Mouse (Mus musculus): ENCODE data around the gene Myo19.
A peak's percentile ranks its signal among the peaks of the same experiment; 100 is the strongest.

The Myo19 gene

DNA sequence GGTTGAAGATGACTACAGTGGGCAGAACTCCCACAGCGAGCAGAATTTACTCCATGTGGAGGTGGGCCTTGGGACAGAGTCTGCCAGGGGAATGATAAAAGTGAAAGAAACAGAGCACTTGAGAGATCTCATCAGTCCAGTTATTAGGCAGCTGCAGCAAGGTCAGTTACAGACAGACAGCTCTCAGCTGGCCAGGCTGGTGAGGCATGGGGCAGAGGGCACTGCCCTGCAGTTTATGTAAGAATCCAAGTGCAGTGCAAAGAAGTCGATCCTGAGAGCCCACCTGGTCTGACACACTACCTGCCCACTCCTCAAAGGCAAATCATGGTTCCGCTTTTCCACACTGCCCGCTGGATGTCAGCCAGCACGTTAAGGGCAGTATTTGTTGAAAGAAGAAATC, 6.3 kb downstream of the Myo19 start:
- DNase-seq (ENCODE audit: low read depth, low spot score), result no peak

DNA sequence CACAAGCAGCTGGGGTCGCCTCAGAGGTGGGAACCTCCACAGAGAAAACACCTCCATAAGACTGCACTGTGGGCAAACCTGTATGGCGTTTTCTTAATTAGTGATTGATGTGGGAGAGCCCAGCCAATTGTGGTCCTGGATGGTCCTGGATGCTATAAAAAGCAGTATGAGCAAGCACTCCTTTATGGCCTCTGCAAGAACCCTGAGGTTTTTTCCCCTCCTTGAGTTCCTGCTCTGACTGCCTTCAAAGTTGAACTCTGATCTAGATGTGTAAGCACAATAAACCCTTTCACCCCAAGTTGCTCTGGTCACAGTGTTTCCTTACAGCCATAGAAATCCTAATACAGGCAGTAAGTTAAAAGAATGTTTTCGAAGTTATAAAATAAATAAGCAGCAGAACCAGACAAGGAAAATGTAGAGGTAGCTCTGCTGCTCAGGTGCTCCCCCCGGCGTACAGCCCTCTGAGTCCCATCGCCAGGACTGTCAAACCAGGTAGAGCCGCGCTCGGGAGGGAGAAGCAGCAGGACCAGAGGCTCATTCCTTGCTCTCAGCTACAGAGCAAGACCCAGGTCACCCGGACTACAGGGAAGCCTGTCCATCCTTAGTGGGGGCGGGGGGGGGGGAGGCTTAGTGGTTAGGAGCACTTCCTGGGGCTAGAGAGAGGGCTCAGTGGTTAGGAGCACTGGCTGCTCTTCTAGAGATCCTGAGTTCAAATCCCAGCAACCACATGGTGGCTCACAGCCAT, 7.0 kb downstream of the Myo19 start:
- DNase-seq (ENCODE audit: low read depth, low spot score), result no peak

DNA sequence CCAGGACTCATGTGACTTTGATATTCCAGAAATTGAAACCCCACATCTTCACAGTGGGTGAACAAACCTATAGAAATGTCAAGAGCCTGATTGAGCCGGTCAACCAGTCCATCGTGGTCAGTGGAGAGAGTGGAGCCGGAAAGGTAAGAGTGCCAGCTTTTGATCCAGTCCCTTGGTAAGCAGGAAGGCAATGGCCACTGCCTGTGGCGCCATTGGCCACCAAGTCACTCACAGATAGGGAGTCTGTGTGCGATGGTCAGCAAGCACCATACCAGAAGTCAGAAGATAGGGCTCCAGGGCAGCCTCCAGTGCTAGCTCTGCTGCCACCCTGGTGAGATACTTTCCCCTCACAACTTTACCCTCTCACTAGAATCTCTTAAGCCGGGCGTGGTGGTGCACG, 8.1 kb downstream of the Myo19 start:
- DNase-seq (ENCODE audit: low read depth, low spot score), result no peak

- no peak for DNase-seq (ENCODE audit: low read depth, low spot score)
These were observed 9.5 kb downstream of the Myo19 start for GRCm38 (mm10) chr11:84889492-84889891.

DNA sequence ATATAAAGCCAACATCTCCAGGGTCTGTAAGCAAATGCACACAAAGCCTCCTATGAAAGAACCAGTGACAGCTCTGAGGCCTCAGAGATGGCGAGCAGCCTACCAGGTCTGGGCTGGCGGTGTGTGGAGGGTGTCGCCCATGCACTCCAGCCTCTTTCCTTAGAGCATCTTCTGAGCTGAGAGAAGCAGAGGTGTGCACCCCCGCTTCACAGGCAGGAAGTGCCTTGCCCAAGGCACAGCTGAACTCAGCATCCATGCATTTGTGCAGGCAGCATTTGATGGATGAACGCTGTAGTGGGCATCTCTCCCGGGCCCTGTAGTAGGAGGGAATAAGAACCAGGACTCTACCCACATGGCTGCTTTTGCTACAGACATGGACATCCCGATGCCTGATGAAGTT, 11.8 kb downstream of the Myo19 start:
- DNase-seq (ENCODE audit: low read depth, low spot score), result no peak

DNA sequence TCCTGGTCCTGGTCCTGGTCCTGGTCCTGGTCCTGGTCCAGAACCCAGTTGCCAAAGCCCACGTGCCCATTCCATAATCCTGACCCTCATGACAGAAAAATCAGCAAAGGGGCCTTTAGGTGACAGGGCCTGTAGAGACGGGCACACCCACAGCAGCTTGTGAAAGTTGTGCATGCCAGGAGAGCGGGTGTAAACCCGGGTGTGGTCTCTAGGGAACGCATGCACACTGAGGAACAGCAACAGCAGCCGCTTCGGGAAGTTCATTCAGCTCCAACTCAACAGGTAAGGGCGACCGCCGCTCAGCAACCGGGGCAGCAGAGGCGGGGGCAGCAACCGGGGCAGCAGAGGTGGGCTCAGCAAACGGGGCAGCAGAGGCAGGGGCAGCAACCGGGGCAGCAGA, 13.2 kb downstream of the Myo19 start:
- DNase-seq (ENCODE audit: low read depth, low spot score), result no peak

GRCm38 (mm10) chr11:84904597-84905144, 24.7 kb downstream of the Myo19 start:
- DNase-seq (ENCODE audit: low read depth, low spot score), result no peak

GRCm38 (mm10) chr11:84907081-84907480, 27.1 kb downstream of the Myo19 start:
- DNase-seq (ENCODE audit: low read depth, low spot score), result no peak

DNA sequence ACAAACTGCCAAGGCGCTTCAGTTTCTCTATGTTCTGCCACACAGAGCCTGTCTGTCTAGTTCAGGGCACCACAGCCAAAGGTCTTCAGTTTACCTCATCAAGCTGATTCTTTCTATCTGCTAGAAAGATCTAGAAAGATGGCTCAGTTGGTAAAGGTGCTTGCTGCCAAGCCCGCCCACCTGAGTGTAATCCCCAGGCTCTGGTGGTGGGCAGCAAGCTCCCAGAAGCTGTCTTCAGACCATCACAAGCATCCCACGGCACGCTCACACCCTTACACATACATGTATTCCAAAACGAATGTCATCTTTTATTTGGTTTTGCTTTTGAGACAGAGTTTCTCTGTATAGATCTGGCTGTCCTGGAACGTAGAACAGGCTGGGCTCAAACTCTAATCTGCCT, 28.5 kb downstream of the Myo19 start:
- no peak for DNase-seq (ENCODE audit: low read depth, low spot score)

DNA sequence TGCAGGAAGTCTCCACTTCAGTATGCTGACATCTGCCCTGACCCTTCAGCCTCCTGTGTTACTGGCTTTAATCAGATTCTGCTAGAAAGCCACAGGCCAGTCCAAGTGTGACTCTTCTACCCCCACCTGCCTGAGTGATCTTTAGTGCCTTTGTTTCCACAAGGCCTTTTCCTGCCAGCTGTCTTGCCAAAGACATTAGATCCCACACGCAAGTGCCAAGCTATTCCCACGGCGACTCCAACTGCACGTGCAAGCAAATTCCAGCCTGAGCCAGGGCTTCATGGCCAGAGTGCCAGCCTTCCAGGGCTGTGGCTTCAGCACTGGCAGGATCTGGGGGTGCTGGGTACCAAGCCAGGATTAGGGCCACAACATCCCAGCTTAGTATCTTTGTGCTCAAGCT, 30.5 kb downstream of the Myo19 start:
- no peak for DNase-seq (ENCODE audit: low read depth, low spot score)

DNA sequence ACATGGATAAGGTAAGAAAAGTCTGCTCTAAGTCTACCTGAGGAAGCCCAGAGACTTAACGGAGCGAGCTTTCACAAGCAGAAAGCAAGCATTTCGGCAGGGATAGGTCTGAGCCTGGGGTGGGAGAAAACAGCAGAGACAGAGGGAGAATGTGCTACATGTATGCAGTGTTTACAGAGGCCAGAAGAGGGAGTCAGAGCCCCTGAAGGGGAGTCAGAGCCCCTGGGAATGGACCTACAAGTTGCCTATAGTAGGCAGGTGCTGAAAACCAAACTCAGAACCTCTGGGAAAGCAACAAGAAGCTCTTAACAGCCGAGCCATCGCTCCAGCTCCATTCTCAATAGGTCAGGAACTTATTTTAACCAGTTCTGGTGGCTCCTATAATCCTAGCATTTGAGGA, 34.7 kb downstream of the Myo19 start:
- peak; percentile 83 for DNase-seq (ENCODE audit: low read depth, low spot score)

DNA sequence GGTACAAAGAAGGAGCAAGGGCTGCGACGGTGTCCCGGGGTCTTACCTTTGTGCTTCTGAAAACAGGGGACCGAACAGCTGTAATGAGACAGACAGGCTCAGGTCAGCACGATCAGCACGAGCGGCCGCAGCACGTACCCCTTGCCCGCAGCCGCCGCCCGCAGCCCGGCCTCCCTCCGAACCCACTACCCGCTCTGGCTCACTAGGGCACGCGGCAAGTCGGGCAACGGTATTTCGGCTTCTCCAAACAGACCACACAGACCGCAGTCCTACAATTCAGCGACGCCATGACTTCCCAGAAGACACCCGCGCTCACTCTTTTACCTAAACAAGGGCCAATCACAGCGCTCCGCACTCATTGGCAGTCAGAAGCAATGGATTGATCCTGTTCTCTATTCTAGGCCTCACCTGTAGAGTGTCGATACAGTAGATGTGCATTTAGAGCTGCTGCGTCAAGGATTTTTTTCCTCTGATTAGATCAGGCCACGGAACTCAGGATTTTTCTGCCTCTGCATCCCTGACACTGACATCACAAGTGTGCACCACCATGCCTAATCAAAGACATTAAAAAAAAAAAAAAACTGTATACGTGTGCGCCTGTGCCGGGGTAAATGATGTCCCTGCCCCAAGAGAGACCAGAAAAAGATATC, 36.2 kb downstream of the Myo19 start, which contains the start of gene Znhit3:
Gene Znhit3, minus strand, starts transcription at position 314 of the 650 bp plus-strand sequence.
- peak; percentile 96 for DNase-seq (ENCODE audit: low read depth, low spot score)

DNA sequence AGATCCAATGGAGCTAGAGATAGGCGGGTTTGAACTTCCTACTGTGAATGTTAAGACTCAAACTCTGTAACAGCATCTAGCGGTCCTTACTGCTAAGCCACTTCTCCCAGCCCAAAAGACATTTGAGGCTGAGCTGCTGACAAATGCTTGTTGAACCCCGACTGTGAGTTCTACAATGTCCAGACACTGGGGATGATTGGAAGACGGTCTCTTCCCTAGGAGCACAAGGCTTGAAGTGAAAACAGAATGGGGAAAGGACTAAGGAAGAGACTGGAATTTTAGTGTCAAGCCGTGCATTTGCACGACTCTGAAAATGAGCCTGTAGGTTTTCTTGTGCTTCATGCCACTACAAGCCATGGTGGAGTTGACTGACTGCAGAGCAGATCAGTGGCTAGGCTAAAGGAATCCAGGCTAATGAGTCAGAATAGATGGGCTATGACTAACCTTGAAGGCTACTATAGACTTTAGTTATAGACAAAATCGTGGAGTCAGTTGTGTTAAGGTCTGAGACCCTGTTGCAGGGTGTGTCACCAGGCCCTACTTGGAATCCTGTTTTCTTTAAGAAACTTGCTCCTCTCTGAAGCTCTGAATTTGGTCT, 36.9 kb downstream of the Myo19 start:
- DNase-seq (ENCODE audit: low read depth, low spot score), result no peak

- peak; percentile 80 for DNase-seq (ENCODE audit: low read depth, low spot score)
These were observed 38.5 kb downstream of the Myo19 start for GRCm38 (mm10) chr11:84918425-84918824.

DNA sequence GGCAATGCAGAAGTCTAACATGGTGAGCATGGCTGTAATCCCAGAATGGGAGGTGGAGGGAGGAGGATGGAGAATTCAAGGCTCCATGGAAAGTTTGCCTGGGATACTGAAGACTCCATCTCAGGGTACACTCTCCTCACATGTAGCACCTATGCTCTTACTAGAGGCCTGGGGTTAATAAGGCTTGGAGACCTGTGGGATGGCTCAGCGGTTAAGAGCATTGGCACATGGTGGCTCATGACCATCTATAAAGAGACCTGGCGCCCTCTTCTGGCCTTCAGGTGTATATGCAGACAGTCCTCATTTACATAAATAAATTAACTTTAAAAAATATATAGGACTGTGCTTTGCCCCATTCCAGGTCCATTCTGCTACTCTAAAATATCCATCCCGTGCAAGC, 39.3 kb downstream of the Myo19 start:
- peak; percentile 81 for DNase-seq (ENCODE audit: low read depth, low spot score)

GRCm38 (mm10) chr11:84919951-84920350, 40.0 kb downstream of the Myo19 start:
- DNase-seq (ENCODE audit: low read depth, low spot score), result no peak

DNA sequence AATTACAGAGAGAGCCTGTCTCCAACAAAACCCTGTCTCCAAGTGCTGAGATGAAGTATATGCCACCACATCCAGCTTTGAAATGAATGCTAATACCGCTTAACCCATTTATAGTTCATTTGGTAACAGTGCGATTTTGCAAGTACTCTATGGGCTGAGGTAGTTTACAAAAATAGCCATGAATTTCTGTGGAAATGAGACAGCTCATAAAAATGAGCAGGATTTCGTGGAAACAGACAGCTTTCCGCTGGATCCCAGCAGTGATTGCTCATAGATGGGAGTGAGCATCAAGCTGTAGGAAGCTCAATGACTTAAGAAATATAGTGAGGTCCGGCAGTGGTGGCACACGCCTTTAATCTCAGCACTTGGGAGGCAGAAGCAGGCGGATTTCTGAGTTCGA, 41.0 kb downstream of the Myo19 start:
- DNase-seq (ENCODE audit: low read depth, low spot score), result no peak

DNA sequence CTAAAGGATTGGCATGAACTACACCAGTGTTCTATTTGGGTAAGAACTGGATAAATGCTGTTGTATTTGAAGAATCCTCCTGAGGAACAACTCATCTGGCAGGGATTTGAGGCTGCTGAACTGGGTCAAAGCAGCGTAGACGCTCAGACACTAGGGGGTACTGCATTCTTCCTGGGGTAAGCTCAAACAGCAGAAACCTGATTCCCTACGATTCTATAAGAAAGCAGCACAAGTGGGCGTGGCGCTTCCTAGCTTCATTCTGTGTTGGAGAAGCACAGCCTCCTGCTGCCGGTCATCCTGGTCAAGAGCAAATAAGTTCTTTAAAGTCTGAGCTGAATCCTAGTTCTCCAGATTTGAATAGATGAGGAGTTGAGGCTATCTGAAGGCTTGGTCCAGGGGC, 52.3 kb downstream of the Myo19 start:
- peak; percentile 76 for DNase-seq (ENCODE audit: low read depth, low spot score)

- no peak for DNase-seq (ENCODE audit: low read depth, low spot score)
These were observed 59.6 kb downstream of the Myo19 start for GRCm38 (mm10) chr11:84939508-84940053.

- no peak for DNase-seq (ENCODE audit: low read depth, low spot score)
These were observed 60.2 kb downstream of the Myo19 start for GRCm38 (mm10) chr11:84940140-84940539.

GRCm38 (mm10) chr11:84943948-84944347, 64.0 kb downstream of the Myo19 start:
- peak; percentile 96 for DNase-seq (ENCODE audit: low read depth, low spot score)

All from R1 (cell line).